Mouse (Mus musculus) forebrain, embryonic 12.5 days (tissue): Measurements from ENCODE around the gene Gpc5. TPM values are rescaled to one million over a fixed set of nuclear protein-coding genes. Genes with fewer than 3 reads are reported as not detected.

Source experiments
- ATAC-seq: fragments of 200-750 bp; cut with Nextera tagmentation; 2 replicates; pipeline ENCODE4 v1.8.0; 2017; ENCODE audit warnings: moderate TSS enrichment; ENCODE audit not compliant: low FRiP score
- H3K27ac ChIP-seq: fragments of 300-500 bp; sonication (generic); 2 replicates; pipeline ENCODE4 v1.5.1; 2016; ENCODE audit warnings: mild to moderate bottlenecking
- H3K27me3 ChIP-seq: fragments of 300-500 bp; sonication (generic); 2 replicates; pipeline ENCODE4 v1.6.1; 2016; ENCODE audit warnings: mild to moderate bottlenecking
- H3K36me3 ChIP-seq: fragments of 300-500 bp; sonication (generic); replicated peaks from 2 replicates; pipeline ENCODE4 v1.6.1; 2016; ENCODE audit warnings: mild to moderate bottlenecking
- H3K4me1 ChIP-seq: fragments of 300-500 bp; sonication (generic); 2 replicates; pipeline ENCODE4 v1.6.1; 2016
- H3K4me2 ChIP-seq: fragments of 300-500 bp; sonication (generic); 2 replicates; pipeline ENCODE4 v1.6.1; 2016; ENCODE audit warnings: mild to moderate bottlenecking, moderate library complexity
- H3K4me3 ChIP-seq: fragments of 300-500 bp; sonication (generic); replicated peaks from 2 replicates; pipeline ENCODE4 v1.5.1; 2016; ENCODE audit warnings: mild to moderate bottlenecking
- H3K9ac ChIP-seq: fragments of 300-500 bp; sonication (generic); 2 replicates; pipeline ENCODE4 v1.6.1; 2016; ENCODE audit warnings: mild to moderate bottlenecking
- H3K9me3 ChIP-seq: fragments of 300-500 bp; sonication (generic); 2 replicates; pipeline ENCODE4 v1.6.1; 2016
- WGBS: fragments of 180-500 bp; shearing (Covaris S2); methylation state at CpG from one replicate; pipeline ENCODE4 v1.1.7; 2016; 5-methylcytosine and 5-hydroxymethylcytosine counted together
- polyA plus RNA-seq: library from polyadenylated mRNA; unstranded; fragments of >200 nt; fragmentation: Nextera tagmentation; extraction: Ambion mirVana; gene quantifications from 2 replicates; pipeline ENCODE4 v1.2.1, GENCODE M21; 2016

The Gpc5 gene
- polyA plus RNA-seq, 1 experiment from 2014 or later = 1.3 TPM

DNA sequence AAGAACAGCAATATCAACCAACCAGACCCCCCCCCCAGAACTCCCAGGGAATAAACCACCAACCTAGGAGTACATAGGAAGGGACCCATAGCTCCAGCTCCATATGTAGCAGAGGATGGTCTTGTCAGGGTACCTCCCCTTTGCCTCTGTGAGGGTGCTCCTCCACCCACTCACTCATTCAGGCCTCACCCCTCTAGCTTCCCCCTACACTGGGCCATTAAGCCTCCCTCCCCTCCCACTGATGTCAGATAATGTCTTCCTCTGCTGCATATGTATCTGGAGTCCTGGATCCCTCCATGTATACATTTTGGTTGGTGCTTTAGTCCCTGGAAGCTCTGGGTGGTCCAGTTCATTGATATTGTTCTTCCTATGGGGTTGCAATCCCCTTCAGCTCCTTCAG, 1075.4 kb downstream of the Gpc5 start:
- Histone ChIP-seq H3K9ac (no peak overlapping the region), H3K4me3 (no peak overlapping the region), H3K4me1 (no peaks in the 10 kb centered on the region), H3K27ac (no peak overlapping the region), H3K4me2 (no peak overlapping the region), H3K36me3 (no peaks in the 10 kb centered on the region), H3K9me3 (no peaks in the 10 kb centered on the region), H3K27me3 (no peaks in the 10 kb centered on the region)
- ATAC-seq = no peak

DNA sequence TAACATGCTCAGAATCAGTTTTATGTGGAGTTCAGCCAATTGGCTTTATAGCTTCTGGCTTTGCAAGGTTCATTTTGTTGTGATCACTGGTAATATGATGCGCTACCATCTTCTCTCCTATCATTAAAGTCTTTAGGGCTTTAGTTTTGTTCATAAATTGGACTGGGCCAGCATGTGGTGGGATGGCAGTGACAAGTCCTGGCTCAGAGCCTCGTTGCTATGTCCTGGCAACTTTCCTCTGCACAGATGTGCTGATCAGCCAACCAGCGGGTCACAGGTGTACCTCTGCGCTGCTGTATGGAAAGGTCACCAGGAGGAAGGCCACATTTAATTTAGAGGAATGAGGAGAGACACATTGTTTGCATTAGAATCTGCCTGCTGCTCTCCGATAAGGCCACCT, 1077.1 kb downstream of the Gpc5 start:
- H3K27ac ChIP-seq = no peak overlapping the region
- no peak overlapping the region for H3K4me2 ChIP-seq
- ATAC-seq = 0 out of 2 replicates have a peak, but pooled peaks have one; percentile 6

DNA sequence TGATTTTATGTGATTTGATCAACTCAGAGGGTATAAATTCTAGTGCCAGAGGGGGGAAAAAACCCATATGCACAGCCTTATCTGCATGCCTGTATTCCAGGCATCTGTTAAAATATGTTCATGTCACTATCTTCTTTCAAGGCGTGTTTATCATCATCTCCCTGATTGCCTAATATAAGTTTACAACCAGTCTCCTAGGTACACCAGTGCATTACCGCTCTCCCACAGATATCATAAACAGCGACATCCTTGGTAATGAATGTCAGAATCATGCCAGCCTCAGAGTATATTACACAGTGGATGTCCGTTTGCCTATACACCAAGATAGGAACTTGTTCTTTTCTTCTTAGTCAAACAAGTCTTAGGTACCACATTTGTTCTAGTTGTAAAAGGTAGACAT, 1095.0 kb downstream of the Gpc5 start:
- Histone ChIP-seq H3K4me2 (no peak overlapping the region), H3K4me3 (no peak overlapping the region), H3K36me3 (no peaks in the 10 kb centered on the region), H3K27me3 (no peaks in the 10 kb centered on the region), H3K4me1 (no peaks in the 10 kb centered on the region), H3K9me3 (no peaks in the 10 kb centered on the region), H3K9ac (no peak overlapping the region), H3K27ac (no peak overlapping the region)
- 95% methylated on average over 4 of the region's 4 CpGs for WGBS
- no peak for ATAC-seq

More for the DNA sequence above, 1077.1 kb downstream of the Gpc5 start:
- Histone ChIP-seq H3K4me1 (no peaks in the 10 kb centered on the region), H3K4me3 (no peak overlapping the region), H3K27me3 (no peaks in the 10 kb centered on the region), H3K9me3 (no peaks in the 10 kb centered on the region), H3K9ac (no peak overlapping the region), H3K36me3 (no peaks in the 10 kb centered on the region)
- WGBS = 71% methylated on average over 5 of the region's 5 CpGs

DNA sequence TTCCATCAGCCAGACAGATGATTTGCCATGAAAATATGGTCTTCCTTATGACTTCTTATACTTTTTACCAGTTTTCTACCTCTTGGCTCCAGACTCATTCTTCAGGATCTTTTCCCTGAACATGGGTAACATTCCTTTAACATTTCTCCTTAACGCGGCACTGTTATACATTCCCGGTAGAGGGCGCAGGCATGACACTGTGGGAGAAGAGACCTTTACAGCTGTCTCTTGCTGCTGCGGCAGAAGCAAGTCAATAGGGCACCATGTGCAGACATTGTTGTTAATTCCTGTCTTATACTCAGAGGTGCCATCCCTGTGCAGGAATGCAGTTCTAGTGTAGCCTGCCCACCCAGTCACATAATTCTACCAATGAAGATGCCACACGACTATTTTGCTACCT, 1115.0 kb downstream of the Gpc5 start:
- H3K27ac ChIP-seq = no peak overlapping the region
- H3K4me1 ChIP-seq = no peaks in the 10 kb centered on the region
- 24% methylated on average over 6 of the region's 6 CpGs for WGBS
- H3K36me3 ChIP-seq = no peaks in the 10 kb centered on the region
- no peaks in the 10 kb centered on the region for H3K27me3 ChIP-seq
- H3K9ac ChIP-seq = no peak overlapping the region
- peak; percentile 57; the same call in 1 of the 2 replicates for ATAC-seq
- H3K4me3 ChIP-seq = no peak overlapping the region
- no peaks in the 10 kb centered on the region for H3K9me3 ChIP-seq
- H3K4me2 ChIP-seq = no peak overlapping the region

DNA sequence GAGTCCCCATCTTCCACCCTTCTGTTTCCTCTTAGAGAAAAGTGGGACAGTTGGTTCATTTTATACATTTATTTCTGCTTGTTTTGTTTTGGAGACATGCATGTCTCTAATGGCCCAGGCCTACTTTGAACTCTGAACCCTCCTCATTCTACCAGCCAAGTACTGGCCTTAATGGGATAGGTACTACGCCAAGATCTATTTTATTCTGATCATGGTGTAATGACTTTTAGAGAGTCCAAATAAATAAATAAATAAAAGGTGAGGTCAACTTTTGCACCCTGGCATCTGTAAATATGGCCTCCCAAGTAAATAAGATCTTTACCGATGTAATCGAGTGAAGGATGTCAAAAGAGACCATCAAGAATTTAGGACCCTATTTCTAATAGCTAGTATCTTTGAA, 1116.6 kb downstream of the Gpc5 start:
- no peak overlapping the region for H3K9ac ChIP-seq
- no peaks in the 10 kb centered on the region for H3K36me3 ChIP-seq
- ATAC-seq = no peak
- no peak overlapping the region for H3K4me3 ChIP-seq
- WGBS = 92% methylated on average over 3 of the region's 3 CpGs
- no peak overlapping the region for H3K27ac ChIP-seq
- no peaks in the 10 kb centered on the region for H3K4me1 ChIP-seq
- no peaks in the 10 kb centered on the region for H3K9me3 ChIP-seq
- no peak overlapping the region for H3K4me2 ChIP-seq
- no peaks in the 10 kb centered on the region for H3K27me3 ChIP-seq

DNA sequence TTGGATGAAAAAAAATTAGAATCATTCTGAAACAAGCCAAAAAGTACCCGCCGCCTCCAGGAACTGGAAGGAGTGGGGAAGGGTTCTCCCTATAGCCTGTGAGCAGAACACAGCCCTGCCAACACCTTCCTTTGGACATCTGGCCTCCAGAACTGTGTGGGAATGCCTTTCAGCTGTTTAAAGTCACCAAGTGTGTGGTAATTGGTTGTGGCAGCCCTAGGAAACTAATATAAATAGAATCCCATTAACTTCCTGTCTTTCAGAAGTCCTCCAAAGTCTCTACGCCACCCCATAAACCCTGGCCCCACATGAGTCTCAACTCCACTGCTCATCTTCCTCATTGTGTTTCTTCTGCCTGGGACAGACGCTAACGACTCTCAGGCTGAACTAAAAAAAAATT, 1117.0 kb downstream of the Gpc5 start:
- Histone ChIP-seq H3K27me3 (no peaks in the 10 kb centered on the region), H3K36me3 (no peaks in the 10 kb centered on the region), H3K4me3 (no peak overlapping the region), H3K9me3 (no peaks in the 10 kb centered on the region), H3K4me2 (no peak overlapping the region), H3K4me1 (no peaks in the 10 kb centered on the region), H3K9ac (no peak overlapping the region), H3K27ac (no peak overlapping the region)
- WGBS = 75% methylated on average over 5 of the region's 5 CpGs
- ATAC-seq = no peak

DNA sequence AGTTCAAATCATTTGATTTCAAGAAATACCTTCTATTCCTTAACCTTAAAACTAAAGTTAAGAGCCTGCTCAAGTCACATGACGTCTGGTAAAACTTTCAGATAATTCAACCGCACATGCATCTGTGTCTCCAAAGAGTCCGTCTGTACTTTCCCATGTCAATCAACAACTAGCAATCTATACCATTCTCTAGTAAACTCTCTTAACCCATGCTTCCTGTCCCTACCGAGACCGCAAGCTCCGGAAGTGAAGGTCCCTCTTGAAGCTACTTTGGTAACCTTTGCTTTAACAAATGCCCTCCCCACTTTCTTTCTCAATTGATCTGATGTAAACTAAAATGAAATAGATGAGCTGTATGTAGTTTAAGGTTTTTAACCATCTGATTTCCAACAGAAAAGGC, 1118.3 kb downstream of the Gpc5 start:
- no peak for ATAC-seq
- Histone ChIP-seq H3K4me1 (no peaks in the 10 kb centered on the region), H3K4me3 (no peak overlapping the region), H3K9me3 (no peaks in the 10 kb centered on the region), H3K27me3 (no peaks in the 10 kb centered on the region), H3K36me3 (no peaks in the 10 kb centered on the region), H3K9ac (no peak overlapping the region), H3K27ac (no peak overlapping the region), H3K4me2 (no peak overlapping the region)
- WGBS = 89% methylated on average over 6 of the region's 6 CpGs

DNA sequence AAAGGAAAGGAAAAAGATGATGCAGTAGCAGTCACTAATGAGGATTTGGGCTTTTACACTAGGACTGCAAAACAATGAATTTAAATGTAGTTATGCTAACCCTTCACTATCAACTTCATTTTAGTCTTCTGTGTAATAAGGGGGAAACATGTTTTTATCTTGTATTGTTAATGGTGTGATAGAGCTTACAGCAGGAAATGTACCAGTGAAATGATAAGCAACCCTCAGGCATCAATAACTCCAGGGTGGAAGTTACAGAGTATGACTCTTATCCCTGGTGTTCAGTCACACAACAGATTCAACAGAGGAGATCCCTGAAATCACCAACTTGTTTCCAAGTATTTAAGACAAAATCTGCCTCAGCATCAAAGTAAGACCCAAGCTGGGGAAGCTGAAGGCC, 1120.0 kb downstream of the Gpc5 start:
- Histone ChIP-seq H3K36me3 (no peaks in the 10 kb centered on the region), H3K27ac (no peak overlapping the region), H3K9ac (no peak overlapping the region), H3K4me2 (no peak overlapping the region), H3K4me3 (no peak overlapping the region), H3K4me1 (no peaks in the 10 kb centered on the region), H3K9me3 (no peaks in the 10 kb centered on the region), H3K27me3 (no peaks in the 10 kb centered on the region)
- no peak for ATAC-seq

DNA sequence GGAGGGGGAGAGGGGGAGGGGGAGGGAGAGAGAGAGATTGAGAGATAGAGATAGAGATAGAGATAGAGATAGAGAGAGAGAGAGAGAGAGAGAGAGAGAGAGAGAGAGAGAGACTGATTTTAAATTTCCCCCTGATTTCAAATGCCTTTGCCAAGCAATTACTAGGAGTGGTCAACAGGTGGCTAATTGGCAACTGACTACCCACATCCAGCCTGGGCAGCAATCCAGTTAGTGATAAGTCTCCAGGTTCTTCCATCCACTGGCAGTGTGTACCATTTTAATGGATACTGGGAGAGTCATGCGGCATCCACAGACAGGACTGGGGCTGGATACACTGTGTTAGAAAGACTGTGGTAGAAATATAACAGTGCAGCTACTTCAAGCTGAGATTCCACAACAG, 1166.1 kb downstream of the Gpc5 start:
- no peak overlapping the region for H3K4me2 ChIP-seq
- H3K4me1 ChIP-seq = no peaks in the 10 kb centered on the region
- no peak overlapping the region for H3K27ac ChIP-seq
- H3K36me3 ChIP-seq = no peaks in the 10 kb centered on the region
- H3K4me3 ChIP-seq = no peak overlapping the region
- no peak for ATAC-seq
- WGBS = 91% methylated on average over 1 of the region's 1 CpGs
- no peak overlapping the region for H3K9ac ChIP-seq
- no peaks in the 10 kb centered on the region for H3K27me3 ChIP-seq
- H3K9me3 ChIP-seq = no peaks in the 10 kb centered on the region

DNA sequence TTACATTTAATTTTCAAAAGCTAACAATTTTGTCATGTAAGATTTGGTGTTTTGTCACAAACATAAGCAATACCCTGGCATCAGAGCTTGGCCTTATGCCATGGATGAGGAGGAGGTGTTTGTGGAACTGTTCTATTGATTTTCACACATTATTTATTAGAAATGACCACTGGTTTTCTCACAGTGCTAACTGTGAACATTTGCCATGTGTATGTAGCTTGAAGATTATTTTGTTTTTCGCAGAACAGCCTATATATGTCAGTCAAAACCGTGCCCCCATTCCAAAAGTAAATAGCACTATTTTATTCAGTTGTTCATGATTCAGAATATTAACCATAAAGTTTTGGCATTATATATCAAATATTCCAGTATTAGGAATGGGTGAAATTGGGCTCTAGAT, 1216.5 kb downstream of the Gpc5 start:
- Histone ChIP-seq H3K9me3 (no peaks in the 10 kb centered on the region), H3K4me2 (no peak overlapping the region), H3K27me3 (no peaks in the 10 kb centered on the region), H3K4me3 (no peak overlapping the region), H3K9ac (no peak overlapping the region), H3K27ac (no peak overlapping the region), H3K36me3 (no peaks in the 10 kb centered on the region), H3K4me1 (no peaks in the 10 kb centered on the region)
- no peak for ATAC-seq
- WGBS = 92% methylated on average over 2 of the region's 2 CpGs

DNA sequence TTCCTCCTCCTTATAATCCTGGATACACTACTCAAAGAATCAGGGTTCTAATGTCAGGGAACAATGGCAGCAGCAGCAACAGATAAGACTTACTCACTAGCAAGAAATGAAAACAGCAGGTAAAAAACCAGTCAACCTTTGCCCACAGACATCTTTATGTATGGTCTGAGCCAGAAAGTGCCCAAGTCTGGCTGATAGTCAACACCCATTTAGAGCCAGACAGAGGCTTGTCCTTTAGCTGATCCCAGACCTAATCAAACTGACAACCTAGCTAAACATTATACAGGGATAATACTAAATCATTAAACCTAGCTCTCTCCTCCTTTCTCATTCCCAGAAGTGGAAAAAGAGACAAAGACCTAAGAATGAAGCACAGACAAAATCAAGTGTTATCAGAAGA, 1225.5 kb downstream of the Gpc5 start:
- no peaks in the 10 kb centered on the region for H3K4me1 ChIP-seq
- no peak for ATAC-seq

DNA sequence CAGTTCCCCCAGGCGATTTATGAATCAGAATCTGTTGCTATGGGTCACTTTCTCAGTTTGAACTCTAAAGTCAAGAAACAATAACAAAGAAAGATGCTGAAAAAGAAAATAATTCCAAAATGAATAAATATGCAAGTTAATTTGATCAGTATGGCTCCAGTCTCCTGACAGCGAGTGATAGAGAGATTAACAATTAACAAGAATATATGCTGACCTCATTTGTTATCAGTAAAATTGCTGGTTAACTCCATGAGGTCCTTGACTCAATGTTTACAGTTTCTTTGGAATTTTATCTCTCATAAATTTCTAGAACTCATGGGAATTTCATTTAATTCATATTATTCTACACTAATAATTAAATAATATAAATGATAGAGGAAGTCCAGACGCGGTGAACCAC, 1244.2 kb downstream of the Gpc5 start:
- ATAC-seq = no peak
- Histone ChIP-seq H3K4me2 (no peak overlapping the region), H3K4me3 (no peak overlapping the region), H3K9me3 (no peaks in the 10 kb centered on the region), H3K27ac (no peak overlapping the region), H3K4me1 (no peaks in the 10 kb centered on the region), H3K36me3 (no peaks in the 10 kb centered on the region), H3K27me3 (no peaks in the 10 kb centered on the region), H3K9ac (no peak overlapping the region)
- 86% methylated on average over 4 of the region's 4 CpGs for WGBS

More for the DNA sequence above, 1225.5 kb downstream of the Gpc5 start:
- H3K9ac ChIP-seq = no peak overlapping the region
- no peaks in the 10 kb centered on the region for H3K9me3 ChIP-seq
- H3K4me3 ChIP-seq = no peak overlapping the region
- no peak overlapping the region for H3K27ac ChIP-seq
- no peaks in the 10 kb centered on the region for H3K36me3 ChIP-seq
- no peaks in the 10 kb centered on the region for H3K27me3 ChIP-seq
- H3K4me2 ChIP-seq = no peak overlapping the region

DNA sequence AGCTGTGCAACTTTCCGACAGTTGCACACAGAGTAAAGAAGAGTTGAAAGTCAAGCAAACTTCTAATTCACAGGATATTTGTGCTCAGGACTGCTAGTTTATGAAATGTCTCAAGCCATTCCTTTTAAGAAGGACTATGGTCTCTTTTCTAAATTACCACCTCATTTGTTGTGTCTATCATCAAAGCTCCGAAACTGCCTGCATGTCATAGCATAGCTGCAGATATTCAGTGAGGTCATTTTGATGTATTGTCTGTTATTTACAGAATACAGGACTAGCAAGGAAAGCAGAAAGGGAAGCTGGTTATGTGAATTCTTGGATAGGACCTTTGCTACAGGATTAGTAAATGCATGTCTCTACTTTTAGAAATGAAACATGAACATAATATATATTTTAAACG, 1246.4 kb downstream of the Gpc5 start:
- 86% methylated on average over 3 of the region's 3 CpGs for WGBS
- Histone ChIP-seq H3K4me2 (no peak overlapping the region), H3K9me3 (no peaks in the 10 kb centered on the region), H3K36me3 (no peaks in the 10 kb centered on the region), H3K27me3 (no peaks in the 10 kb centered on the region), H3K4me3 (no peak overlapping the region), H3K4me1 (no peaks in the 10 kb centered on the region), H3K9ac (no peak overlapping the region), H3K27ac (no peak overlapping the region)
- ATAC-seq = no peak

DNA sequence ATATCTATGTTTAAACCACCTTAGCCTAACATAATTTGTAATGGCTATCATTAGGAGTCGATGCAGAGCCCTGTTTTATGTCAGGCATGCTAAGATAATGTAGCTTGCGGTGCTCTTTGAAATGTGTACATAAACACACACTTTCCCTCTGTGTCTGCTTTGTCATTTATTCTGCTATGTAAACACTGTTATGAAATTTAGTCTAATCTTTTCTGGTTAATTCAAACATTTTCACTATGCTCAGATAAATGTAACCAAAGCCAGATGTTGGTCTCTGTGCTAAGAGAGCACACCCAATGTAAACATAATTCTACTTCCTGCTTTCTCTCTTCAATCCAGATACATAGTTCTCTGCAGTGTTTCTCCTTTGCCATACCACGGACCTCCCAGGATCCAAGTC, 1256.5 kb downstream of the Gpc5 start:
- no peak overlapping the region for H3K9ac ChIP-seq
- no peak for ATAC-seq
- no peak overlapping the region for H3K27ac ChIP-seq
- no peak overlapping the region for H3K4me3 ChIP-seq
- no peaks in the 10 kb centered on the region for H3K36me3 ChIP-seq
- no peaks in the 10 kb centered on the region for H3K9me3 ChIP-seq
- no peaks in the 10 kb centered on the region for H3K4me1 ChIP-seq
- H3K4me2 ChIP-seq = no peak overlapping the region
- 79% methylated on average over 3 of the region's 3 CpGs for WGBS
- H3K27me3 ChIP-seq = no peaks in the 10 kb centered on the region
